Mouse (Mus musculus) spleen, adult 2 months (tissue): Measurements from ENCODE around the gene Gm12184.

Experiments
- CTCF ChIP-seq: fragments of 200-500 bp; IDR thresholded peaks from 2 replicates; pipeline ENCODE4 v1.5.1; 2011; ENCODE audit warnings: mild to moderate bottlenecking, inconsistent platforms; ENCODE audit not compliant: insufficient read depth, insufficient read length, insufficient replicate concordance; ENCODE audit errors: extremely low read depth
- POLR2A ChIP-seq: fragments of 200-500 bp; IDR thresholded peaks from 2 replicates; pipeline ENCODE4 v1.6.1; 2011; ENCODE audit warnings: low read depth, low read length, inconsistent platforms

DNA sequence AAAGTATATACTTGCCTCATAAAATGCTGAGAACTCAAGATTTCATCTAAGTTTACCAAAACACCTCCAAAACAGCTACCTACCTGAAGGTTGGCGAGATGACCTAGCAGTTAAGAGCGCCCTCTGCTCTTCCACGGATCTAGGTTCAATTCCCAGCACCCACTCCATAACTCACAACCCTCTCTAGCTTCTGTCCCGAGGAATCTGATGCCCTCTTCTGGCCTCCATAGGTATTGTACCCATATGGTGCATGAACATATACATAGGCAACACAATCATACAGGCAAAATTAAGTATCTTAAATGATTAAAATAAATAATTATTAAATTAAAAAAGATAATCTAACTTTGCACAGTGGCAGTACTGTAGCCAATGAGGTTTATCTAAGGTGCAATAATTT, 44.2 kb downstream of the Gm12184 start:
- no peak for TF ChIP-seq POLR2A
- no peak for TF ChIP-seq CTCF
